Mouse (Mus musculus) brain, embryonic 14.5 days (tissue): ENCODE measurements at regions not wholly inside any gene's neighbourhood (a gene's known extent, or its start where the extent isn't known, plus 50 kb on each side); places are given as distances from the start of the nearest gene placed in this dataset.

Experiments used
- CTCF ChIP-seq: fragments of 200-500 bp; IDR thresholded peaks from 2 replicates; pipeline ENCODE4 v1.5.1; 2012; ENCODE audit warnings: inconsistent platforms, mild to moderate bottlenecking, moderate library complexity, borderline replicate concordance; ENCODE audit not compliant: insufficient read depth, insufficient read length; ENCODE audit errors: extremely low read depth
- POLR2A ChIP-seq: fragments of 200-500 bp; IDR thresholded peaks from 2 replicates; pipeline ENCODE4 v1.6.1; 2012; ENCODE audit warnings: mild to moderate bottlenecking, inconsistent platforms, borderline replicate concordance; ENCODE audit not compliant: poor library complexity, insufficient read depth, insufficient read length, severe bottlenecking; ENCODE audit errors: extremely low read depth

GRCm38 (mm10) chr13:6009671-6010070, 148.4 kb downstream of the Klf6 start:
- TF ChIP-seq POLR2A (no peak), CTCF (no peak)
